Mouse (Mus musculus) ES-E14 (cell line): ENCODE results near the gene H2-T22. TPM values are rescaled to one million over a fixed set of nuclear protein-coding genes. Genes with fewer than 3 reads are reported as not detected.

Experiments used
- DNase-seq: peaks from one replicate; pipeline ENCODE4 v3.0.0-alpha.2; 2013; ENCODE audit warnings: low read depth, low spot score
- H3K27ac ChIP-seq: 2 replicates; pipeline ENCODE4 v1.5.1; 2012; ENCODE audit warnings: low read depth, mild to moderate bottlenecking, low read length, moderate library complexity, mixed read lengths; ENCODE audit not compliant: poor library complexity, insufficient read depth, severe bottlenecking
- H3K36me3 ChIP-seq: 2 replicates; pipeline ENCODE4 v1.6.1; 2012; ENCODE audit warnings: mild to moderate bottlenecking, low read length, moderate library complexity, mixed read lengths; ENCODE audit not compliant: control insufficient read depth, poor library complexity, insufficient read depth, severe bottlenecking
- H3K4me1 ChIP-seq, 2 experiments: fragments of 150-350 bp in 1 of 2; sonication (generic) in 1 of 2; 2 replicates each; pipeline ENCODE4 v1.6.1; 2012; ENCODE audit warnings: low read length in 2 of 2, mild to moderate bottlenecking in 1 of 2, mixed read lengths in 1 of 2; ENCODE audit not compliant: control insufficient read depth in 2 of 2, insufficient read depth in 2 of 2, poor library complexity in 1 of 2
- H3K4me3 ChIP-seq, 2 experiments: fragments of 150-350 bp in 1 of 2; sonication (generic) in 1 of 2; 2 replicates each; pipeline ENCODE4 v1.5.1; 2012; ENCODE audit warnings: low read length in 2 of 2, low read depth in 1 of 2, mild to moderate bottlenecking in 1 of 2, mixed read lengths in 1 of 2; ENCODE audit not compliant: insufficient read depth in 1 of 2, poor library complexity in 1 of 2, severe bottlenecking in 1 of 2
- H3K9ac ChIP-seq: 2 replicates; pipeline ENCODE4 v1.6.1; 2012; ENCODE audit warnings: low read depth, mild to moderate bottlenecking, low read length, mixed read lengths; ENCODE audit not compliant: poor library complexity, insufficient read depth, severe bottlenecking
- H3K9me3 ChIP-seq: fragments of 150-350 bp; sonication (generic); 2 replicates; pipeline ENCODE4 v1.6.1; 2012; ENCODE audit warnings: low read depth, mild to moderate bottlenecking, low read length; ENCODE audit not compliant: control insufficient read depth, insufficient read depth
- CHD2 ChIP-seq: IDR thresholded peaks from 2 replicates; pipeline ENCODE4 v1.6.1; 2014; ENCODE audit warnings: mild to moderate bottlenecking, low read depth, low read length, inconsistent platforms
- HCFC1 ChIP-seq: IDR thresholded peaks from 2 replicates; pipeline ENCODE4 v1.6.1; 2012; ENCODE audit warnings: low read length, inconsistent platforms, borderline replicate concordance; ENCODE audit not compliant: insufficient read depth
- MAFK ChIP-seq: IDR thresholded peaks from 2 replicates; pipeline ENCODE4 v1.6.1; 2014; ENCODE audit warnings: mild to moderate bottlenecking, low read depth, low read length, inconsistent platforms; ENCODE audit not compliant: insufficient read depth
- ZC3H11A ChIP-seq: IDR thresholded peaks from 2 replicates; pipeline ENCODE4 v1.6.1; 2012; ENCODE audit warnings: low read depth, mild to moderate bottlenecking, inconsistent platforms, low read length, borderline replicate concordance
- ZNF384 ChIP-seq: IDR thresholded peaks from 2 replicates; pipeline ENCODE4 v1.6.1; 2012; ENCODE audit warnings: low read depth, low read length, inconsistent platforms
- in situ Hi-C, 2 experiments: fragments of 600-800 bp; cut with MboI; formaldehyde crosslinking; loops; one replicate each; pipeline ENCODE4 v1.15.1; 2025; ENCODE audit warnings: low sequenced_read_pairs in 2 of 2, inconsistent platforms in 1 of 2; ENCODE audit not compliant: unreplicated experiment in 2 of 2
- total RNA-seq: library from RNA; depleted of rRNA; stranded (reverse); fragments of 300-350 nt; gene quantifications from 2 replicates; pipeline ENCODE4 v1.2.3, GENCODE M21; 2012

H2-T22 gene
- total RNA-seq, 1 experiment, result 5.8 TPM

DNA sequence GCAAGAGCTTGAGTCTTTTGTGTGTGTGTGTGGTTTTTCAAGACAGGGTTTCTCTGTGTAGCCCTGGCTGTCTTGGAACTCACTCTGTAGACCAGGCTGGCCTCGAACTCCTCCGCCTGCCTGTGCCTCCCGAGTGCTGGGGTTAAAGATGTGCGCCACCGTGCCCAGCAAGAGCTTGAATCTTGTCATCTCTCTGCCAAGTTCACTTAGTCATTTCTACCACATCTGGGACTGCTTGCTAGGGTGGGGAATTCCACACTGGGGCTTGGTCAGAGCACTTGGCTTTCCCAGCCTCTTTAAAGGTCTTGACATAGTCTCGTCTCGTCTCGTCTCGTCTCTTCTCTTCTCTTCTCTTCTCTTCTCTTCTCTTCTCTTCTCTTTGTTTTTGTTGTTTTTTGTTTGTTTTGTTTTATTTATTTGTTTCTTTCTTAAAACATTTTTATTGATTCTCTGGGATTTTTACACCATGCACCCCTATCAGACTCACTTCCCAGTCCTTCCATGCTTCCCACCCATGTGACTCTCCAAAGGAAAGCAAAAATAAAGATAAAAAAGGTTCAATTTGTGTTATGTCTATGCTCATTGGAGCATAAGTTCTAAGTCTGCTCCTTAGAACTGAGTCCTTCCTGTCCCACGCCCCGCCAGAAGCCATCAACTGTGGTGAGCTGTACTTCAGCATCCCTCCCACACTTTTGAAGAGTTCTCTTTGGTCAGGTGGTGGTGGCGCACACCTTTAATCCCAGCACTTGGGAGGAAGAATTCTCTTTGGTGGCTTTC, 41.2 kb downstream of the H2-T22 start:
- TF ChIP-seq MAFK (no peak), HCFC1 (no peak), ZC3H11A (no peak), CHD2 (no peak), ZNF384 (no peak)
- H3K4me1 ChIP-seq, result peaks cover 2 to 16% of the 10 kb centered on the region in 2 experiments
- 0 out of 2 replicates have a peak overlapping the region, but pooled peaks have one; percentile 40 for H3K27ac ChIP-seq
- peaks cover 5% of the 10 kb centered on the region; the same call in 1 of the 2 replicates for H3K36me3 ChIP-seq
- no peak for DNase-seq
- no peak overlapping the region for H3K4me3 ChIP-seq
- H3K9me3 ChIP-seq, result no peaks in the 10 kb centered on the region
- H3K9ac ChIP-seq, result no peak overlapping the region
- in situ Hi-C loops, result no loop called here

GRCm38 (mm10) chr17:36000349-36000748, 42.2 kb downstream of the H2-T22 start:
- no peak for DNase-seq
- H3K36me3 ChIP-seq, result 0 out of 2 replicates have a peak, but pooled peaks cover 1% of the 10 kb centered on the region
- no peak overlapping the region for H3K27ac ChIP-seq
- no peak overlapping the region for H3K4me3 ChIP-seq
- TF ChIP-seq CHD2, result no peak
- no peak for TF ChIP-seq MAFK
- no peak for TF ChIP-seq ZC3H11A
- no peak for TF ChIP-seq HCFC1
- no peak for TF ChIP-seq ZNF384
- no peaks in the 10 kb centered on the region for H3K9me3 ChIP-seq
- in situ Hi-C loops, result no loop called here
- H3K4me1 ChIP-seq, result peaks cover 5 to 16% of the 10 kb centered on the region in 2 experiments
- H3K9ac ChIP-seq, result no peak overlapping the region

GRCm38 (mm10) chr17:35999356-35999755, 43.2 kb downstream of the H2-T22 start:
- Histone ChIP-seq H3K4me3 (no peak overlapping the region), H3K9ac (no peak overlapping the region), H3K4me1 (peaks cover 5 to 14% of the 10 kb centered on the region in 2 experiments), H3K27ac (no peak overlapping the region), H3K9me3 (no peaks in the 10 kb centered on the region), H3K36me3 (no peaks in the 10 kb centered on the region)
- in situ Hi-C loops, result loop anchor here (10.0 to 25.0 kb wide), 2 partner anchors 113 to 115 kb away; partner anchors contain the start of gene Gm19684 (in 1 of the 2)
- DNase-seq, result no peak
- no peak for TF ChIP-seq MAFK
- no peak for TF ChIP-seq HCFC1
- TF ChIP-seq ZC3H11A, result no peak
- TF ChIP-seq CHD2, result no peak
- TF ChIP-seq ZNF384, result no peak

DNA sequence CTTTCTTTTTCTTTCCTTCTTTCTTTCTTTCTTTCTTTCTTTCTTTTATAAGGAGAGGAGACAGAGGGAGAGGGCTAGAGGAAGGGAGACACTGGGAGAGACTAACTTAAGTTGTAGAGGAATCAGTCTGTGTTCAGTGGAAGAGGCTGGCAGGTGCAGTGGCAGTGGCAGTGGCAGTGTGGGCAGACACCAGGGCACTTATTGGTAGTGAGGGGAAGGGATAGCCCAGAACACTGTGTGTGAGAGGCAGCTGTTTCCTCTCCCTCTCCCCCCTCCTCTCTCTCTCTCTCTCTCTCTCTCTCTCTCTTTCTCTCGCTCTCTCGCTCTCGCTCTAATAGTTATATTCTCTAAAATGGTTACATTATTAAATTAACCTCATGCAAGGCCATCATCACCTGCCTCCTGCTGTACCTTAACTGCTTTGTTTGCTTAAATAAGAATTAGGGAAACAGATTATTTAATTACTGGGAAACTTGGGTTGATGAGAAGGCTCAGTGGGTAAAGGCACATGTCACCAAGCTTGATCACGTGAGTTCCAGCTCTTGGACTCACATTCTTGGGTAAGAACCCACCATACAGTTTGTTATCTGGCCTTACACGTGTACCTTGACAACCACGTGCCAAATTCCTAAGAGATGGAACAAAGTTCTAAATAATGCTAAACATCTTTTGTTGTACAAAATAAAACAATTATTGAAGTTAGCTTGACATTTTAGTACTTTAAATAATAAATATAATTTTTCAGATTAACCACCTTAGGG, 43.8 kb downstream of the H2-T22 start:
- Histone ChIP-seq H3K9me3 (no peaks in the 10 kb centered on the region), H3K4me3 (no peak overlapping the region), H3K4me1 (peaks cover 5 to 14% of the 10 kb centered on the region in 2 experiments), H3K27ac (no peak overlapping the region), H3K36me3 (no peaks in the 10 kb centered on the region), H3K9ac (no peak overlapping the region)
- no peak for TF ChIP-seq ZC3H11A
- TF ChIP-seq MAFK, result no peak
- no peak for TF ChIP-seq ZNF384
- no peak for TF ChIP-seq HCFC1
- in situ Hi-C loops, result loop anchor here (10.0 to 25.0 kb wide), 2 partner anchors 114 to 116 kb away; partner anchors contain the start of gene Gm19684 (in 1 of the 2)
- DNase-seq, result no peak
